Mouse (Mus musculus) MEL (cell line): ENCODE results near the gene Rab11fip4. TPM values are rescaled to one million over a fixed set of nuclear protein-coding genes. Genes with fewer than 3 reads are reported as not detected.

Experiments
- DNase-seq: peaks from one replicate; pipeline ENCODE4 v3.0.0; 2011; ENCODE audit warnings: low read depth, low spot score
- H3K27ac ChIP-seq: 2 replicates; pipeline ENCODE4 v1.5.1; 2012; ENCODE audit warnings: low read depth, mild to moderate bottlenecking, control low read depth, low read length, moderate library complexity; ENCODE audit not compliant: control insufficient read depth
- H3K27me3 ChIP-seq, 2 experiments: fragments of 150-350 bp in 1 of 2; sonication (generic) in 1 of 2; 2 replicates each; pipeline ENCODE4 v1.6.1; 2012; ENCODE audit warnings: low read length in 2 of 2, mild to moderate bottlenecking in 2 of 2, improper control_type of control experiment in 1 of 2, moderate library complexity in 1 of 2; ENCODE audit not compliant: insufficient read depth in 2 of 2, control insufficient read depth in 1 of 2
- H3K36me3 ChIP-seq, 2 experiments: 2 replicates each; pipeline ENCODE4 v1.6.1; 2012 to 2014; ENCODE audit warnings: low read length in 2 of 2, improper control_type of control experiment in 1 of 2, inconsistent platforms in 1 of 2, mild to moderate bottlenecking in 1 of 2; ENCODE audit not compliant: insufficient read depth in 2 of 2, control insufficient read depth in 1 of 2
- H3K4me1 ChIP-seq, 2 experiments: fragments of 150-350 bp in 1 of 2; sonication (generic) in 1 of 2; 2 replicates each; pipeline ENCODE4 v1.6.1; 2012; ENCODE audit warnings: low read length in 2 of 2, improper control_type of control experiment in 1 of 2, mild to moderate bottlenecking in 1 of 2; ENCODE audit not compliant: insufficient read depth in 2 of 2, control insufficient read depth in 1 of 2
- H3K4me3 ChIP-seq, 2 experiments: fragments of 150-350 bp in 1 of 2; sonication (generic) in 1 of 2; 2 replicates each; pipeline ENCODE4 v1.5.1; 2012; ENCODE audit warnings: low read depth in 2 of 2, low read length in 2 of 2, mild to moderate bottlenecking in 2 of 2, moderate library complexity in 2 of 2, control low read depth in 1 of 2, improper control_type of control experiment in 1 of 2; ENCODE audit not compliant: control insufficient read depth in 1 of 2, insufficient read depth in 1 of 2
- H3K79me2 ChIP-seq: 2 replicates; pipeline ENCODE4 v1.6.1; 2012; ENCODE audit warnings: mild to moderate bottlenecking, low read length, moderate library complexity; ENCODE audit not compliant: control insufficient read depth, poor library complexity, insufficient read depth
- H3K9ac ChIP-seq: 2 replicates; pipeline ENCODE4 v1.6.1; 2012; ENCODE audit warnings: low read depth, mild to moderate bottlenecking, control low read depth, low read length, moderate library complexity; ENCODE audit not compliant: control insufficient read depth, poor library complexity, severe bottlenecking
- H3K9me3 ChIP-seq: fragments of 150-350 bp; sonication (generic); replicated peaks from 2 replicates; pipeline ENCODE4 v1.6.1; 2012; ENCODE audit warnings: mild to moderate bottlenecking, low read length, improper control_type of control experiment, moderate library complexity; ENCODE audit not compliant: insufficient read depth
- CHD1 ChIP-seq: IDR thresholded peaks from 2 replicates; pipeline ENCODE4 v1.6.1; 2012; ENCODE audit warnings: low read depth, mild to moderate bottlenecking, inconsistent platforms, low read length, improper control_type of control experiment
- CHD2 ChIP-seq: IDR thresholded peaks from 2 replicates; pipeline ENCODE4 v1.6.1; 2011; ENCODE audit warnings: low read length, improper control_type of control experiment
- E2F4 ChIP-seq: IDR thresholded peaks from 2 replicates; pipeline ENCODE4 v1.6.1; 2011; ENCODE audit warnings: low read depth, low read length, improper control_type of control experiment, borderline replicate concordance
- EP300 ChIP-seq, 2 experiments: IDR thresholded peaks; 2 replicates each; pipeline ENCODE4 v1.6.1; 2011; ENCODE audit warnings: improper control_type of control experiment in 2 of 2, low read length in 2 of 2, low read depth in 1 of 2, mild to moderate bottlenecking in 1 of 2
- HCFC1 ChIP-seq: IDR thresholded peaks from 2 replicates; pipeline ENCODE4 v1.6.1; 2012; ENCODE audit warnings: low read depth, mild to moderate bottlenecking, inconsistent platforms, low read length, improper control_type of control experiment, moderate library complexity
- KAT2A ChIP-seq: conservative IDR thresholded peaks from 2 replicates; pipeline ENCODE4 v1.6.1; 2012; ENCODE audit warnings: low read depth, low read length, improper control_type of control experiment, inconsistent platforms
- MAFK ChIP-seq: IDR thresholded peaks from 2 replicates; pipeline ENCODE4 v1.6.1; 2011; ENCODE audit warnings: low read depth, mild to moderate bottlenecking, low read length, improper control_type of control experiment, borderline replicate concordance
- MAZ ChIP-seq: IDR thresholded peaks from 2 replicates; pipeline ENCODE4 v1.6.1; 2012; ENCODE audit warnings: low read depth, mild to moderate bottlenecking, inconsistent platforms, low read length, improper control_type of control experiment
- MYB ChIP-seq: IDR thresholded peaks from 2 replicates; pipeline ENCODE4 v1.6.1; 2011; ENCODE audit warnings: mild to moderate bottlenecking, low read depth, low read length, improper control_type of control experiment
- MYC ChIP-seq: IDR thresholded peaks from 2 replicates; pipeline ENCODE4 v1.6.1; 2011; ENCODE audit warnings: low read depth, mild to moderate bottlenecking, low read length, improper control_type of control experiment, moderate library complexity
- POLR2AphosphoS2 ChIP-seq: IDR thresholded peaks from 2 replicates; pipeline ENCODE4 v1.6.1; 2011; ENCODE audit warnings: low read length, improper control_type of control experiment
- RCOR1 ChIP-seq: IDR thresholded peaks from 2 replicates; pipeline ENCODE4 v1.6.1; 2012; ENCODE audit warnings: low read depth, mild to moderate bottlenecking, inconsistent platforms, low read length, improper control_type of control experiment
- SMC3 ChIP-seq: IDR thresholded peaks from 2 replicates; pipeline ENCODE4 v1.6.1; 2011; ENCODE audit warnings: low read depth, low read length, improper control_type of control experiment
- TAL1 ChIP-seq: IDR thresholded peaks from 2 replicates; pipeline ENCODE4 v1.6.1; 2012; ENCODE audit warnings: mild to moderate bottlenecking, inconsistent platforms, low read length, moderate library complexity, mixed read lengths
- TBP ChIP-seq: IDR thresholded peaks from 2 replicates; pipeline ENCODE4 v1.8.0; 2011; ENCODE audit warnings: low read depth, low read length, improper control_type of control experiment
- TCF12 ChIP-seq: IDR thresholded peaks from 2 replicates; pipeline ENCODE4 v1.6.1; 2014; ENCODE audit warnings: low read depth, mild to moderate bottlenecking, inconsistent platforms, low read length, improper control_type of control experiment, moderate library complexity
- USF1 ChIP-seq: IDR thresholded peaks from 2 replicates; pipeline ENCODE4 v1.6.1; 2014; ENCODE audit warnings: low read depth, mild to moderate bottlenecking, inconsistent platforms, low read length, improper control_type of control experiment, moderate library complexity
- ZKSCAN1 ChIP-seq: IDR thresholded peaks from 2 replicates; pipeline ENCODE4 v1.6.1; 2012; ENCODE audit warnings: low read depth, mild to moderate bottlenecking, inconsistent platforms, low read length, improper control_type of control experiment, moderate library complexity
- ZNF384 ChIP-seq: IDR thresholded peaks from 2 replicates; pipeline ENCODE4 v1.6.1; 2012; ENCODE audit warnings: low read depth, mild to moderate bottlenecking, inconsistent platforms, low read length, improper control_type of control experiment
- polyA plus RNA-seq, 2 experiments: library from polyadenylated mRNA; stranded (reverse) in 1 of 2; unstranded in 1 of 2; fragments of >175 nt in 1 of 2; fragments of >200 nt in 1 of 2; gene quantifications; 2 replicates each; pipeline versions ENCODE4 v1.2.1 to v1.2.4; 2012; ENCODE audit warnings: low replicate concordance in 2 of 2, low read depth in 1 of 2; ENCODE audit not compliant: insufficient read length in 2 of 2, insufficient read depth in 1 of 2, missing spikeins in 1 of 2
- total RNA-seq: library from RNA; depleted of rRNA; stranded (reverse); fragments of 300-350 nt; gene quantifications from 2 replicates; pipeline ENCODE4 v1.2.3, GENCODE M21; 2012

Gene Rab11fip4
- total and polyA plus RNA-seq, 3 experiments, result under 0.01 to 0.03 TPM; not detected in 1

DNA sequence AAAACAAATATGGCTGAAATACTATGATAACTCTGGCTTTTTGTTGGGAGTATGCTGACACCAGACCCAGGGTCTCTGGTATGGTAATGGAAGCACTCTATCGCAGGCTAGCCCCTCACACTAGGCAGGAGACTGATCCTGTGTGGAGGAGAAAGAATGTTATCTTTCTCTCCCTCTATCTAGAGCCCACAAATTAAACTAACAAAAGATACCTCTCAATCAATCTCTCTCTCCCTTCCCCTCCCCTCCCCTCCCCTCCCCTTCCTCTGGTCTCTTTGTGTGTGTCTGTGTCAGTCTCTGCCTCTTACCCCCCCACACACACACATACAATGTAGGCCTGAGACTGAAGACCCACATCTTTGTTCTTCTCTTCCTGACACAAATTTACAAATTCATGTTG, 45.5 kb downstream of the Rab11fip4 start:
- no peaks in the 10 kb centered on the region; the same call in 1 of the 2 replicates for H3K79me2 ChIP-seq
- TF ChIP-seq MYC, result no peak

GRCm38 (mm10) chr11:79638691-79639090, 47.7 kb downstream of the Rab11fip4 start:
- TF ChIP-seq HCFC1 (no peak), SMC3 (no peak), ZNF384 (no peak), E2F4 (no peak), POLR2AphosphoS2 (no peak), CHD2 (no peak), TAL1 (no peak), MYB (no peak), CHD1 (no peak), TCF12 (no peak), ZKSCAN1 (no peak), RCOR1 (no peak), TBP (no peak), EP300 (IDR thresholded peaks at IDR 0.05; ENCODE audit: low read depth in 1 of 2, low read length in 2 of 2) (no peak), MAFK (no peak), KAT2A (no peak), MAZ (no peak), USF1 (no peak)
- H3K4me3 ChIP-seq, result no peak overlapping the region
- no peaks in the 10 kb centered on the region for H3K27me3 ChIP-seq
- H3K9ac ChIP-seq, result no peak overlapping the region
- H3K27ac ChIP-seq, result no peak overlapping the region
- H3K79me2 ChIP-seq, result no peaks in the 10 kb centered on the region; the same call in 1 of the 2 replicates
- peaks cover 0 to 23% of the 10 kb centered on the region in 2 experiments; a peak in 2 of 4 replicates for H3K36me3 ChIP-seq
- no peaks in the 10 kb centered on the region for H3K9me3 ChIP-seq
- peaks cover 15 to 29% of the 10 kb centered on the region in 2 experiments for H3K4me1 ChIP-seq
- no peak for DNase-seq

More for the DNA sequence above, 45.5 kb downstream of the Rab11fip4 start:
- H3K9me3 ChIP-seq, result no peaks in the 10 kb centered on the region
- no peaks in the 10 kb centered on the region for H3K27me3 ChIP-seq
- peaks cover 0 to 20% of the 10 kb centered on the region in 2 experiments; a peak in 2 of 4 replicates for H3K36me3 ChIP-seq
- H3K9ac ChIP-seq, result no peak overlapping the region
- peaks cover 23 to 30% of the 10 kb centered on the region in 2 experiments for H3K4me1 ChIP-seq
- no peak overlapping the region for H3K27ac ChIP-seq
- H3K4me3 ChIP-seq, result no peak overlapping the region
- no peak for DNase-seq
